Mouse (Mus musculus) kidney, embryonic 15.5 days (tissue): ENCODE results near the gene Ccdc62. TPM values are rescaled to one million over a fixed set of nuclear protein-coding genes. Genes with fewer than 3 reads are reported as not detected.

ENCODE experiments used
- ATAC-seq: fragments of 200-750 bp; cut with Nextera tagmentation; replicated peaks from 2 replicates; pipeline ENCODE4 v1.8.0; 2017; ENCODE audit warnings: moderate TSS enrichment; ENCODE audit not compliant: low FRiP score
- H3K27ac ChIP-seq: fragments of 300-500 bp; sonication (generic); 2 replicates; pipeline ENCODE4 v1.5.1; 2015; ENCODE audit warnings: mild to moderate bottlenecking, inconsistent platforms
- H3K27me3 ChIP-seq: fragments of 300-500 bp; sonication (generic); 2 replicates; pipeline ENCODE4 v1.6.1; 2015; ENCODE audit warnings: inconsistent platforms
- H3K36me3 ChIP-seq: fragments of 300-500 bp; sonication (generic); 2 replicates; pipeline ENCODE4 v1.6.1; 2015; ENCODE audit warnings: inconsistent platforms
- H3K4me1 ChIP-seq: fragments of 300-500 bp; sonication (generic); 2 replicates; pipeline ENCODE4 v1.6.1; 2015; ENCODE audit warnings: inconsistent platforms
- H3K4me2 ChIP-seq: fragments of 300-500 bp; sonication (generic); 2 replicates; pipeline ENCODE4 v1.6.1; 2015; ENCODE audit warnings: moderate library complexity, mild to moderate bottlenecking, inconsistent platforms
- H3K4me3 ChIP-seq: fragments of 300-500 bp; sonication (generic); replicated peaks from 2 replicates; pipeline ENCODE4 v1.5.1; 2015; ENCODE audit warnings: mild to moderate bottlenecking, inconsistent platforms
- H3K9ac ChIP-seq: fragments of 300-500 bp; sonication (generic); 2 replicates; pipeline ENCODE4 v1.6.1; 2015; ENCODE audit warnings: mild to moderate bottlenecking, inconsistent platforms
- H3K9me3 ChIP-seq: fragments of 300-500 bp; sonication (generic); replicated peaks from 2 replicates; pipeline ENCODE4 v1.6.1; 2016; ENCODE audit warnings: inconsistent platforms
- WGBS: fragments of 180-500 bp; shearing (Covaris S2); methylation state at CpG from one replicate; pipeline ENCODE4 v1.1.7; 2015; ENCODE audit warnings: mixed read lengths; 5-methylcytosine and 5-hydroxymethylcytosine counted together
- polyA plus RNA-seq: library from polyadenylated mRNA; unstranded; fragments of >200 nt; fragmentation: Nextera tagmentation; extraction: Ambion mirVana; gene quantifications from 2 replicates; pipeline ENCODE4 v1.2.1, GENCODE M21; 2015

Ccdc62 gene
- polyA plus RNA-seq, 1 experiment from 2014 or later = 6.9 TPM

- peak overlapping the region; percentile 86 for H3K4me2 ChIP-seq
- peak overlapping the region; percentile 92 for H3K4me3 ChIP-seq
- H3K9ac ChIP-seq = no peak overlapping the region
- H3K27me3 ChIP-seq = no peaks in the 10 kb centered on the region
- no peak for ATAC-seq
- no peaks in the 10 kb centered on the region for H3K9me3 ChIP-seq
- 68% methylated on average over 17 of the region's 17 CpGs for WGBS
- no peak overlapping the region for H3K27ac ChIP-seq
- peaks cover 33% of the 10 kb centered on the region for H3K36me3 ChIP-seq
- H3K4me1 ChIP-seq = peaks cover 24% of the 10 kb centered on the region
These were observed 24.1 kb upstream of the Ccdc62 start for GRCm38 (mm10) chr5:123906146-123906975.

- peak within 1 kb of the TSS; percentile 92 for H3K4me3 ChIP-seq
- H3K27me3 ChIP-seq = no peaks in the 10 kb centered on the region
- H3K36me3 ChIP-seq = peaks cover 41% of the 10 kb centered on the region
- H3K9me3 ChIP-seq = no peaks in the 10 kb centered on the region
- H3K4me2 ChIP-seq = peak within 1 kb of the TSS; percentile 86
- H3K9ac ChIP-seq = peak within 1 kb of the TSS; percentile 99
- under 1% methylated on average over 55 of the region's 61 CpGs for WGBS
- H3K27ac ChIP-seq = peak within 1 kb of the TSS; percentile 89
- H3K4me1 ChIP-seq = peaks cover 24% of the 10 kb centered on the region
- peak; percentile 95 for ATAC-seq
These were observed 23.4 kb upstream of the Ccdc62 start, which contains the start of gene Denr for GRCm38 (mm10) chr5:123906976-123907630. Gene Denr, plus strand, starts transcription at chr5:123907175.

- H3K4me2 ChIP-seq = peak overlapping the region; percentile 86
- no peaks in the 10 kb centered on the region for H3K9me3 ChIP-seq
- H3K9ac ChIP-seq = peak overlapping the region; percentile 99
- H3K27ac ChIP-seq = peak overlapping the region; percentile 89
- 2% methylated on average over 10 of the region's 10 CpGs for WGBS
- peaks cover 45% of the 10 kb centered on the region for H3K36me3 ChIP-seq
- peaks cover 24% of the 10 kb centered on the region for H3K4me1 ChIP-seq
- ATAC-seq = no peak; the same call in 1 of the 2 replicates
- H3K27me3 ChIP-seq = no peaks in the 10 kb centered on the region
- peak overlapping the region; percentile 92 for H3K4me3 ChIP-seq
These were observed 22.9 kb upstream of the Ccdc62 start for GRCm38 (mm10) chr5:123907631-123907977.

GRCm38 (mm10) chr5:123914852-123915251 is 15.6 kb upstream of the Ccdc62 start:
- H3K36me3 ChIP-seq = peaks cover 90% of the 10 kb centered on the region
- 83% methylated on average over 3 of the region's 3 CpGs for WGBS

GRCm38 (mm10) chr5:123922112-123922511 is 8.4 kb upstream of the Ccdc62 start:
- no peak for ATAC-seq
- Histone ChIP-seq H3K36me3 (peaks cover 93% of the 10 kb centered on the region), H3K9me3 (no peaks in the 10 kb centered on the region), H3K27ac (no peak overlapping the region), H3K4me2 (no peak overlapping the region), H3K9ac (no peak overlapping the region), H3K4me1 (no peaks in the 10 kb centered on the region), H3K4me3 (no peak overlapping the region), H3K27me3 (no peaks in the 10 kb centered on the region)
- 94% methylated on average over 6 of the region's 6 CpGs for WGBS

More at GRCm38 (mm10) chr5:123914852-123915251, 15.6 kb upstream of the Ccdc62 start:
- no peaks in the 10 kb centered on the region for H3K9me3 ChIP-seq
- H3K4me3 ChIP-seq = no peak overlapping the region
- H3K27ac ChIP-seq = no peak overlapping the region
- no peak overlapping the region for H3K4me2 ChIP-seq
- H3K9ac ChIP-seq = no peak overlapping the region
- no peak for ATAC-seq
- no peaks in the 10 kb centered on the region for H3K4me1 ChIP-seq
- no peaks in the 10 kb centered on the region for H3K27me3 ChIP-seq

- WGBS = 92% methylated on average over 9 of the region's 9 CpGs
- Histone ChIP-seq H3K4me3 (no peak within 1 kb of the TSS), H3K36me3 (peaks cover 77% of the 10 kb centered on the region), H3K27me3 (no peaks in the 10 kb centered on the region), H3K9ac (no peak within 1 kb of the TSS), H3K9me3 (no peaks in the 10 kb centered on the region), H3K4me2 (no peak within 1 kb of the TSS), H3K27ac (no peak within 1 kb of the TSS), H3K4me1 (peaks cover 9% of the 10 kb centered on the region; the same call in 1 of the 2 replicates)
- no peak for ATAC-seq
These were observed 3.4 kb upstream of the Ccdc62 start, which contains the start of gene Gm43518 for GRCm38 (mm10) chr5:123927118-123927517. Gene Gm43518, plus strand, starts transcription at chr5:123927418.

- Histone ChIP-seq H3K4me1 (peaks cover 12% of the 10 kb centered on the region), H3K36me3 (peaks cover 37% of the 10 kb centered on the region), H3K4me2 (peak overlapping the region; percentile 77), H3K4me3 (peak overlapping the region; percentile 75), H3K27ac (peak overlapping the region; percentile 93), H3K9ac (peak overlapping the region; percentile 95), H3K27me3 (no peaks in the 10 kb centered on the region), H3K9me3 (no peaks in the 10 kb centered on the region)
- 46% methylated on average over 13 of the region's 13 CpGs for WGBS
- ATAC-seq = peak; percentile 1; the same call in 1 of the 2 replicates
These were observed 652 bp downstream of the Ccdc62 start for GRCm38 (mm10) chr5:123931131-123931530.

- Histone ChIP-seq H3K9ac (no peak overlapping the region), H3K36me3 (peaks cover 19% of the 10 kb centered on the region), H3K4me3 (no peak overlapping the region), H3K4me1 (peaks cover 12% of the 10 kb centered on the region), H3K27ac (no peak overlapping the region), H3K27me3 (no peaks in the 10 kb centered on the region), H3K9me3 (no peaks in the 10 kb centered on the region), H3K4me2 (no peak overlapping the region)
- ATAC-seq = no peak
These were observed 2.4 kb downstream of the Ccdc62 start for GRCm38 (mm10) chr5:123932927-123933326.

- H3K36me3 ChIP-seq = peaks cover 13% of the 10 kb centered on the region
- no peaks in the 10 kb centered on the region for H3K27me3 ChIP-seq
- no peak overlapping the region for H3K9ac ChIP-seq
- WGBS = 88% methylated on average over 12 of the region's 12 CpGs
- H3K4me3 ChIP-seq = no peak overlapping the region
- no peak overlapping the region for H3K27ac ChIP-seq
- H3K9me3 ChIP-seq = no peaks in the 10 kb centered on the region
- ATAC-seq = no peak
- no peak overlapping the region for H3K4me2 ChIP-seq
- H3K4me1 ChIP-seq = peaks cover 12% of the 10 kb centered on the region
These were observed 3.1 kb downstream of the Ccdc62 start for GRCm38 (mm10) chr5:123933556-123933955.

- WGBS = 33% methylated on average over 18 of the region's 18 CpGs
These were observed 3.6 kb downstream of the Ccdc62 start for GRCm38 (mm10) chr5:123933957-123934591.

GRCm38 (mm10) chr5:123935931-123936330 is 5.5 kb downstream of the Ccdc62 start:
- H3K27ac ChIP-seq = no peak overlapping the region
- no peaks in the 10 kb centered on the region for H3K9me3 ChIP-seq
- no peak overlapping the region for H3K4me2 ChIP-seq
- H3K36me3 ChIP-seq = no peaks in the 10 kb centered on the region
- H3K4me1 ChIP-seq = peaks cover 9% of the 10 kb centered on the region
- H3K4me3 ChIP-seq = no peak overlapping the region
- no peak overlapping the region for H3K9ac ChIP-seq
- ATAC-seq = no peak
- H3K27me3 ChIP-seq = no peaks in the 10 kb centered on the region
- WGBS = 85% methylated on average over 5 of the region's 5 CpGs

More at GRCm38 (mm10) chr5:123933957-123934591, 3.6 kb downstream of the Ccdc62 start:
- no peaks in the 10 kb centered on the region for H3K27me3 ChIP-seq
- H3K4me3 ChIP-seq = no peak overlapping the region
- H3K4me1 ChIP-seq = peaks cover 12% of the 10 kb centered on the region
- H3K9ac ChIP-seq = no peak overlapping the region
- H3K36me3 ChIP-seq = peaks cover 8% of the 10 kb centered on the region; the same call in 1 of the 2 replicates
- H3K27ac ChIP-seq = no peak overlapping the region
- H3K9me3 ChIP-seq = no peaks in the 10 kb centered on the region
- no peak overlapping the region for H3K4me2 ChIP-seq
- ATAC-seq = no peak

- H3K4me2 ChIP-seq = no peak overlapping the region
- no peak for ATAC-seq
- H3K36me3 ChIP-seq = no peaks in the 10 kb centered on the region
- no peak overlapping the region for H3K9ac ChIP-seq
- peaks cover 3% of the 10 kb centered on the region; the same call in 1 of the 2 replicates for H3K4me1 ChIP-seq
- 87% methylated on average over 5 of the region's 5 CpGs for WGBS
- no peak overlapping the region for H3K27ac ChIP-seq
- no peaks in the 10 kb centered on the region for H3K9me3 ChIP-seq
- H3K4me3 ChIP-seq = no peak overlapping the region
- H3K27me3 ChIP-seq = no peaks in the 10 kb centered on the region
These were observed 8.0 kb downstream of the Ccdc62 start for GRCm38 (mm10) chr5:123938479-123938878.
